Mouse (Mus musculus) hindbrain, embryonic 10.5 days (tissue): Measurements from ENCODE around the gene Lrig3. TPM values are rescaled to one million over a fixed set of nuclear protein-coding genes. Genes with fewer than 3 reads are reported as not detected.

Source experiments
- DNase-seq: peaks from one replicate; pipeline ENCODE4 v3.0.0-alpha.2; 2017; ENCODE audit warnings: low spot score
- H3K27ac ChIP-seq: fragments of 300-500 bp; sonication (generic); 2 replicates; pipeline ENCODE4 v1.5.1; 2016; ENCODE audit warnings: mild to moderate bottlenecking, moderate library complexity
- H3K27me3 ChIP-seq: fragments of 300-500 bp; sonication (generic); 2 replicates; pipeline ENCODE4 v1.6.1; 2016; ENCODE audit warnings: mild to moderate bottlenecking; ENCODE audit not compliant: poor library complexity, insufficient read depth, severe bottlenecking
- H3K36me3 ChIP-seq: fragments of 300-500 bp; sonication (generic); 2 replicates; pipeline ENCODE4 v1.6.1; 2016; ENCODE audit warnings: mild to moderate bottlenecking, moderate library complexity
- H3K4me1 ChIP-seq: fragments of 300-500 bp; sonication (generic); replicated peaks from 2 replicates; pipeline ENCODE4 v1.6.1; 2016; ENCODE audit warnings: mild to moderate bottlenecking
- H3K4me3 ChIP-seq: fragments of 300-500 bp; sonication (generic); 2 replicates; pipeline ENCODE4 v1.5.1; 2016; ENCODE audit warnings: mild to moderate bottlenecking, moderate library complexity
- H3K9me3 ChIP-seq: fragments of 300-500 bp; sonication (generic); 2 replicates; pipeline ENCODE4 v1.6.1; 2016; ENCODE audit warnings: mild to moderate bottlenecking, moderate library complexity
- WGBS: fragments of 180-500 bp; shearing (Covaris S2); methylation state at CpG from one replicate; pipeline ENCODE4 v1.1.7; 2016; 5-methylcytosine and 5-hydroxymethylcytosine counted together
- polyA plus RNA-seq: library from polyadenylated mRNA; unstranded; fragments of >200 nt; fragmentation: Nextera tagmentation; extraction: Ambion mirVana; gene quantifications from 2 replicates; pipeline ENCODE4 v1.2.1, GENCODE M21; 2016

The Lrig3 gene
- polyA plus RNA-seq, 1 experiment from 2014 or later = 15.1 TPM

GRCm38 (mm10) chr10:125994855-125995254 is 28.9 kb downstream of the Lrig3 start:
- H3K36me3 ChIP-seq = peaks cover 51% of the 10 kb centered on the region
- H3K4me3 ChIP-seq = no peak overlapping the region
- no peak overlapping the region for H3K27ac ChIP-seq
- H3K27me3 ChIP-seq = no peaks in the 10 kb centered on the region
- no peaks in the 10 kb centered on the region for H3K9me3 ChIP-seq
- peaks cover 9% of the 10 kb centered on the region; the same call in 1 of the 2 replicates for H3K4me1 ChIP-seq
- DNase-seq = no peak
- 92% methylated on average over 1 of the region's 1 CpGs for WGBS

GRCm38 (mm10) chr10:125995701-125996100 is 29.7 kb downstream of the Lrig3 start:
- H3K4me3 ChIP-seq = no peak overlapping the region
- no peak for DNase-seq
- H3K27ac ChIP-seq = no peak overlapping the region
- H3K4me1 ChIP-seq = peaks cover 8% of the 10 kb centered on the region; the same call in 1 of the 2 replicates
- no peaks in the 10 kb centered on the region for H3K27me3 ChIP-seq
- 85% methylated on average over 6 of the region's 6 CpGs for WGBS
- H3K36me3 ChIP-seq = peaks cover 59% of the 10 kb centered on the region
- H3K9me3 ChIP-seq = no peaks in the 10 kb centered on the region

GRCm38 (mm10) chr10:125996989-125997388 is 31.0 kb downstream of the Lrig3 start:
- peaks cover 4% of the 10 kb centered on the region; the same call in 1 of the 2 replicates for H3K4me1 ChIP-seq
- 44% methylated on average over 9 of the region's 9 CpGs for WGBS
- no peak overlapping the region for H3K4me3 ChIP-seq
- no peaks in the 10 kb centered on the region for H3K27me3 ChIP-seq
- H3K9me3 ChIP-seq = no peaks in the 10 kb centered on the region
- DNase-seq = no peak
- no peak overlapping the region for H3K27ac ChIP-seq
- H3K36me3 ChIP-seq = peaks cover 69% of the 10 kb centered on the region

GRCm38 (mm10) chr10:125999561-125999960 is 33.6 kb downstream of the Lrig3 start:
- no peak for DNase-seq
- WGBS = 91% methylated on average over 6 of the region's 6 CpGs

GRCm38 (mm10) chr10:126000861-126001390 is 35.0 kb downstream of the Lrig3 start:
- H3K36me3 ChIP-seq = peaks cover 84% of the 10 kb centered on the region
- no peaks in the 10 kb centered on the region for H3K9me3 ChIP-seq
- no peaks in the 10 kb centered on the region for H3K27me3 ChIP-seq
- DNase-seq = no peak
- H3K4me1 ChIP-seq = peaks cover 16% of the 10 kb centered on the region
- H3K4me3 ChIP-seq = no peak overlapping the region
- no peak overlapping the region for H3K27ac ChIP-seq
- WGBS = 91% methylated on average over 8 of the region's 8 CpGs

More at GRCm38 (mm10) chr10:125999561-125999960, 33.6 kb downstream of the Lrig3 start:
- Histone ChIP-seq H3K27me3 (no peaks in the 10 kb centered on the region), H3K9me3 (no peaks in the 10 kb centered on the region), H3K4me3 (no peak overlapping the region), H3K27ac (no peak overlapping the region), H3K36me3 (peaks cover 86% of the 10 kb centered on the region), H3K4me1 (peaks cover 16% of the 10 kb centered on the region)

- H3K27ac ChIP-seq = no peak overlapping the region
- WGBS = 89% methylated on average over 14 of the region's 14 CpGs
- peaks cover 83% of the 10 kb centered on the region for H3K36me3 ChIP-seq
- H3K4me1 ChIP-seq = peaks cover 12% of the 10 kb centered on the region
- H3K9me3 ChIP-seq = no peaks in the 10 kb centered on the region
- DNase-seq = no peak
- no peaks in the 10 kb centered on the region for H3K27me3 ChIP-seq
- no peak overlapping the region for H3K4me3 ChIP-seq
Measured at GRCm38 (mm10) chr10:126002081-126002755, 36.2 kb downstream of the Lrig3 start.

GRCm38 (mm10) chr10:126002818-126003506 is 37.0 kb downstream of the Lrig3 start:
- H3K9me3 ChIP-seq = no peaks in the 10 kb centered on the region
- no peaks in the 10 kb centered on the region for H3K27me3 ChIP-seq
- no peak for DNase-seq
- H3K27ac ChIP-seq = peak overlapping the region; percentile 56; the same call in 1 of the 2 replicates
- H3K36me3 ChIP-seq = peaks cover 82% of the 10 kb centered on the region
- WGBS = 68% methylated on average over 18 of the region's 18 CpGs
- peaks cover 12% of the 10 kb centered on the region for H3K4me1 ChIP-seq
- no peak overlapping the region for H3K4me3 ChIP-seq

GRCm38 (mm10) chr10:126003857-126004256 is 37.9 kb downstream of the Lrig3 start:
- Histone ChIP-seq H3K27ac (no peak overlapping the region), H3K27me3 (no peaks in the 10 kb centered on the region), H3K36me3 (peaks cover 87% of the 10 kb centered on the region), H3K9me3 (no peaks in the 10 kb centered on the region), H3K4me1 (peaks cover 12% of the 10 kb centered on the region), H3K4me3 (no peak overlapping the region)
- WGBS = 63% methylated on average over 1 of the region's 1 CpGs
- DNase-seq = no peak

- DNase-seq = no peak
- no peak overlapping the region for H3K27ac ChIP-seq
- no peak overlapping the region for H3K4me3 ChIP-seq
- H3K36me3 ChIP-seq = peaks cover 93% of the 10 kb centered on the region
- no peaks in the 10 kb centered on the region for H3K4me1 ChIP-seq
- no peaks in the 10 kb centered on the region for H3K27me3 ChIP-seq
- WGBS = 92% methylated on average over 11 of the region's 11 CpGs
- H3K9me3 ChIP-seq = no peaks in the 10 kb centered on the region
Measured at GRCm38 (mm10) chr10:126013667-126014066, 47.7 kb downstream of the Lrig3 start.

GRCm38 (mm10) chr10:126014673-126015072 is 48.7 kb downstream of the Lrig3 start:
- Histone ChIP-seq H3K4me3 (no peak overlapping the region), H3K36me3 (peaks cover 83% of the 10 kb centered on the region), H3K27me3 (no peaks in the 10 kb centered on the region), H3K9me3 (no peaks in the 10 kb centered on the region), H3K4me1 (no peaks in the 10 kb centered on the region), H3K27ac (no peak overlapping the region)
- no peak for DNase-seq
- WGBS = 94% methylated on average over 8 of the region's 8 CpGs

- DNase-seq = no peak
- no peak overlapping the region for H3K4me3 ChIP-seq
- H3K27ac ChIP-seq = no peak overlapping the region
- no peaks in the 10 kb centered on the region for H3K27me3 ChIP-seq
- H3K36me3 ChIP-seq = peaks cover 74% of the 10 kb centered on the region
- H3K9me3 ChIP-seq = no peaks in the 10 kb centered on the region
- 91% methylated on average over 6 of the region's 6 CpGs for WGBS
- H3K4me1 ChIP-seq = no peaks in the 10 kb centered on the region
Measured at GRCm38 (mm10) chr10:126015644-126016043, 49.7 kb downstream of the Lrig3 start.

- no peak overlapping the region for H3K4me3 ChIP-seq
- no peak overlapping the region for H3K27ac ChIP-seq
- H3K36me3 ChIP-seq = peaks cover 35% of the 10 kb centered on the region
- WGBS = 92% methylated on average over 15 of the region's 15 CpGs
- no peaks in the 10 kb centered on the region for H3K9me3 ChIP-seq
- no peak for DNase-seq
- H3K27me3 ChIP-seq = no peaks in the 10 kb centered on the region
- H3K4me1 ChIP-seq = no peaks in the 10 kb centered on the region
Measured at GRCm38 (mm10) chr10:126019350-126019991, 53.5 kb downstream of the Lrig3 start.
